Mouse (Mus musculus) adrenal gland, adult 8-10 months (tissue): Measurements from ENCODE around the gene Hvcn1. TPM values are rescaled to one million over a fixed set of nuclear protein-coding genes. Genes with fewer than 3 reads are reported as not detected.
A peak's percentile ranks its signal among the peaks of the same experiment; 100 is the strongest.
"Not testable (repeated sequence)": the region's sequence is repeated elsewhere in the genome, so short reads cannot be mapped to it uniquely, and the experiment has no call there.

ENCODE experiments used
- DNase-seq: peaks from one replicate; pipeline ENCODE4 v3.0.0; 2022
- total RNA-seq, 4 experiments: library from RNA; stranded (reverse); gene quantifications; 2 replicates each; pipeline ENCODE4 v1.2.4; 2022

Hvcn1 gene
- total RNA-seq, result 1 to 10 TPM; 1.8 to 8.0 (median 4.2) TPM

GRCm38 (mm10) chr5:122206475-122206874, at the start of gene Hvcn1:
Gene Hvcn1, plus strand, starts transcription at chr5:122206804.
- DNase-seq, result no peak

DNA sequence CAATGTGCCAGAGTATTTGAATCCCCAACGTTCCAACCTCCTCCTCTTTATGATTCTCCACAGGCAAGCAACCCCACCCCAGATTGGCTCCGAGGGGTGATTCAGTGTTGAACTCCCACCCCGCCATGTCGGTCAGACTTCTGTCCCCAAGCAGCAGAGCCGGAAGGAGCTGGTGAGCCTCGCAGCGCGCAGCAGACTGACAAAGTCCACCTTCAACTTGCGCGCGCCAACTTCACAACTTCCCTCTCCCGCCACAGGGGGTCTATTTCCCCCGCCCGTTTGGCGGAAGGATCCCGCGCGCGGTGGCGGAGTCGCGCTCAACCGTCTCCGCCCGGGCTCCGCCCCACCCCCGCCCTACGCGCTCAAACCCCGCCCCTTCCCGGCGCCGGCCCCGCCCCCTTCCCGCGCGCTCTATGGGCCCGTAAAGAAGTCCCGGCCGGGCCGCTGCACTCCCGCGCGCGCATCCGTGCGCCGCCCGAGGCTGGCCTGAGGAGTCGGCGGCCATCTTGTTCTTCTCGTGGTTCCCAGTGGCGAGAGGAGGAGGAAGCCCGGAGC, 48.7 kb upstream of the Hvcn1 start, which contains the start of gene Ppp1cc:
Ppp1cc (plus strand) TSS at position 452 of the 555 bp plus-strand sequence.
- peak; percentile 83 for DNase-seq

- DNase-seq, result no peak
These were observed 47.8 kb upstream of the Hvcn1 start for GRCm38 (mm10) chr5:122158557-122159515.

- DNase-seq, result no peak
These were observed 43.4 kb upstream of the Hvcn1 start for GRCm38 (mm10) chr5:122163194-122163593.

DNA sequence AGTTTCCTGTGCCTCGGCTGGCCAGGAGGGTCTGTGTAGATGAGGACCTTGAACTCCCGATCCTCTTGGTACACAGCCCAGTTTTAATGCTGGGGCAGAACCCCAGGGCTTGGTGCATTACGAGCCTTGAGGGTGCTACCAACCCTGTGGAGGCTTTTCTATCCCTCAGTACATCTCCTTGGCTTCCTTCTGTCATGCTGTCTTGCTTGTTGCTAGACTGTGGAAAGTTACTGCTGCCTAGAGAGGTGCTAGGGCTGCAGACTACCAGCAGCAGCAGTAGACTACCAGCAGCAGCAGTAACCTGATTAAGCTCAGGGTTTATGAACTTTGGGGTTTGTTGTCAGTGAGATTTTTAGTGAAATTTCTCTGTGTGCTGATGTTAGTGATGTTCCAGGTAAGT, 42.6 kb upstream of the Hvcn1 start:
- DNase-seq, result no peak

- DNase-seq, result no peak
These were observed 41.2 kb upstream of the Hvcn1 start for GRCm38 (mm10) chr5:122165233-122165915.

- DNase-seq, result no peak
These were observed 39.9 kb upstream of the Hvcn1 start for GRCm38 (mm10) chr5:122166636-122167161.

- no peak for DNase-seq
These were observed 38.1 kb upstream of the Hvcn1 start for GRCm38 (mm10) chr5:122168344-122169069.

- DNase-seq, result no peak
These were observed 35.5 kb upstream of the Hvcn1 start for GRCm38 (mm10) chr5:122171058-122171457.

DNA sequence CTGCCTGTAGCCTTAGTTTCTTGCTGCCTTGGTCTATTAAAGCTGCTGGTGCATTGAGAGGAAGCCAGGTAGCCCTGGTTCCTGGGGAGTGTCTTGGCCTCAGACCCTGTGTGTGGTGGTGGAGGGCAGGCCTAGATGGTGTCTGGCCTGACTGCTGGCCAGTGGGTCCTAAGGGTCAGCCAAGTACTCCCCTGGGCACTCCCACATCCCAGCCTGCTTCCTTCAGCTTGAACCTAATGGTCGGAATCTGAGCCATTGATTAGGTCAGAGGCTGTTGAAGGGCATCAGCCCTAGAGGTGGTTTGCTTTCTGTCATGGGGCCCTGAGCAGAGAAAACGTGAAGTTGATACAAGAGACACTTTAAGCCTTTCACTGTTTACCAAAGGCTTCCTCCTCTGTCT, 31.2 kb upstream of the Hvcn1 start:
- no peak for DNase-seq

DNA sequence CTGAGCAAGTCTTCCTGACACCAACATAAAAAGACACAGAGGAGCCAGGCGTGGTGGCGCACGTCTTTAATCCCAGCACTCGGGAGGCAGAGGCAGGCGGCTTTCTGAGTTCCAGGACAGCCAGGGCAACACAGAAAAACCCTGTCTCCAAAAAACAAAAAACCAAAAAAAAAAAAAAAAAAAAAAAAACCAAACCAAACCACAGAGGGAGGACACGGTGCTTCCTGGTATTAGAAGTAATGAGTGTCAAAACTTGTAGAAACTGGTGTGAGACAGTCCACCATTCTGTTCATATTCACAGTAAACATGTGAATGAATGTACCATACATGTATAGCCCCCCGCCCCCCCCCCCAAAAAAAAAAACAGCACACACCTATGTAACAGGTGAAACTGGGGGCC, 30.6 kb upstream of the Hvcn1 start:
- DNase-seq, result no peak

DNA sequence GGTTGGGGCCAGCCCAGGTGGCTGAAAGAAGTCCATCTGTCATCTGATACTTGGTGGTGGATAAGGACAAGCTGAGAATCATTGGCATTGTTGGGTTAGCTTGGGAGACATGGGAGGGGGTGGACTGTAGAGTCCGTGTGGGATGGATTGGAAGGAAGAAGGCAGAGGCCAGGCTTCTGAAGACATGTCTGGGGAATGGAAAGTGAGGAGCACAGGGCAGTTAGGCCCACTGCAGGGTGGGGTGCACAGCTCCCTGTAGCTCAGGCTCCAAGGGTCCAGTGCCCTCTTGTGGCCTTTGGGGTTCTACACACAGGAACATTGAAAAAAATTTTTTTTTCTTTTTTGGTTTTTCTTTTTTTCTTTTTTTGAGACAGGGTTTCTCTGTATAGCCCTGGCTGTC, 30.2 kb upstream of the Hvcn1 start:
- DNase-seq, result no peak

DNA sequence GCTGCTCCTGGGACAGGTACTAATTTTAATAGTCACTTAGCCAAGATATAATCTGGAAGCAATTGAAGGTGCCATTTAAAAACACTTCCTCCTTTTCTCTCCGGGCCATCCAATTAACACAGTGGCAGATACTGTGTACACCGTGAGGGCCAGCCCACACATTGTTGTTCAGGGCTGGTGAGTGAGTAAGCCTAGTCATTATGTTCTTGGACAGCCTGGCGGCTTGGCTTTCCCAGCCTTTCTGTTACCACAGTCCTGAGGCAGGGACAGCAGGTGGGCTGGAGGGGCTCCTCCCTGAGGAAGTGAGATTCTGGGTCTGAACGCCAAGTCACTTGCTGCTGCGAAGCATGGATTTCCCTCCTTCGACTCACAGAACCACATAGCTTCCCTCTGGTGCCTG, 26.9 kb upstream of the Hvcn1 start:
- DNase-seq, result no peak

DNA sequence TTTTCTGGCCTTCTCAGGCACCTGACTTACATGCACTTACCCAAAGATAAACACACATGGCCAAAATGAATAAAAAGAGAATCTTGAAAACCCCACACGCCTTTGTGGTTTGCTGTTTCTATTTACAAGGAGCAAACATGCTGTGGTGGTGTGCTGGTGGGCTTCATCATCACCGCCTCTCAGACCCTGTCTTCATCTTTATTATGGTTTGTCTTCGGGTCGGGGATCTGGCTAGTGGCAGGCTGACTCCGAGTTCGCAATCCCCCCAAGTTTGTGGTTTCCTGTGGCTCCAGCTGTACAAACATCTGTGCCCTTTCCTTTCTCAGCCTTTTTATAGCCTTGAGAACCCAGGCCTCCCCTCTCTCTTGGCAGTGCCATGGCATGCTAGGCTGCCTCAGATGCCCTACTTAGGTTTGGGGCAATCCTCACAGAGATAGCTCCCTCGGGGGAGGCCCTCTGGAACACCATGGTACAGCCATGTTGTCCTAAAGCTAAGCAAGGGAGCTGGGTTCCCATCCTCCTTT, 22.3 kb upstream of the Hvcn1 start:
- DNase-seq, result no peak

GRCm38 (mm10) chr5:122184858-122185257, 21.7 kb upstream of the Hvcn1 start:
- not testable (repeated sequence) for DNase-seq

- no peak for DNase-seq
These were observed 17.5 kb upstream of the Hvcn1 start for GRCm38 (mm10) chr5:122189115-122189514.

- no peak for DNase-seq
These were observed 16.1 kb upstream of the Hvcn1 start for GRCm38 (mm10) chr5:122190465-122190864.

GRCm38 (mm10) chr5:122191269-122192063, 15.1 kb upstream of the Hvcn1 start:
- no peak for DNase-seq

- DNase-seq, result no peak
These were observed 14.3 kb upstream of the Hvcn1 start for GRCm38 (mm10) chr5:122192347-122192746.

DNA sequence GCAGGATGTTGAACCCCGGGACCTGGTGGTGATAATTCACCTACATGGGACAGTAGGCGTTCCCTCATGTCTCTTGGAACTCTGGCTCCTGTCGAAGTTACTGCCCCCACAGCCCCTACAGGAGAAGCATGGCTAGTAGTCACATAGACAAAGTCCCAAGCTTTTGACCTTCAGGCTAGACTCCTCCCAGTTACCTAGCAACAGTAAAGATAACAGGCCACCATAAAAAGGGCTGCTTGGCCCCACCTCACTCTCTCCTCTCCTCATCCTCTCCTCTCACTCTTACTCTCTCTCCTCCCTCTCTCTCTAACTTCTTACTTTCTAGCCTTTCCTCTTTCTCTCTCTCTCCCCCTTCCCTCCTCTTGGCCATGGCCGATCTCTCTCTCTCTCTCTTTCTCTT, 5.7 kb upstream of the Hvcn1 start:
- DNase-seq, result no peak

GRCm38 (mm10) chr5:122201904-122202303, 4.7 kb upstream of the Hvcn1 start:
- DNase-seq, result no peak
